Mouse (Mus musculus): ENCODE measurements around the gene Eef1akmt3.
"Not testable (repeated sequence)": the region's sequence is repeated elsewhere in the genome, so short reads cannot be mapped to it uniquely, and the experiment has no call there.

Gene Eef1akmt3

DNA sequence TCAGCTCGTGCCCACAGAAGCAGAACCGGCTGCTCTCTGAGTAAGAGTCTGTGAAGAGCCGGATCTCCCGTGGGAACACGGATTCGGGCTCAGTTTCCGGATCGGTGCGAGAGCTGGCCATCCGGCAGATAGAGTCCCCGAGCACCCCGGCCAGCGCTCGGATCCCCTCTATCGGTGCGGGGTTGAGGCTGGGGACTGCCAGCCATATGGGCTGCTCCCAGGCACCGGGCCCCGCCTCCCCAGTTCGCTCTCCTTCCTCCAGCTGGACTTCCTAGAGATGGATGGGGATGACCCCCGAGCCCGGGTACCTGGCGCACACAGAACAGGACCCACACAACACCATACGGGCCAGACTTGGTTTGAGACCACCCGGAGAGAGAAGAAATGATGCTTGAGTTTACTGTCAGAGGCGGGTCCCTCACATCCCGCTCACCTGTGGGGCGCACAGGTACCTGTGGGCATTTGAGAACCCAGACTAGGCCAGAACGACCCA is at the start of gene Eef1akmt3, which contains the start of gene Mettl1:
Eef1akmt3 (minus strand) TSS at position 240 of the 493 bp plus-strand sequence.
Mettl1 (plus strand) TSS at position 141 of the 493 bp plus-strand sequence.
- DNase-seq (ENCODE audit: low read depth, low spot score), result no peak

DNA sequence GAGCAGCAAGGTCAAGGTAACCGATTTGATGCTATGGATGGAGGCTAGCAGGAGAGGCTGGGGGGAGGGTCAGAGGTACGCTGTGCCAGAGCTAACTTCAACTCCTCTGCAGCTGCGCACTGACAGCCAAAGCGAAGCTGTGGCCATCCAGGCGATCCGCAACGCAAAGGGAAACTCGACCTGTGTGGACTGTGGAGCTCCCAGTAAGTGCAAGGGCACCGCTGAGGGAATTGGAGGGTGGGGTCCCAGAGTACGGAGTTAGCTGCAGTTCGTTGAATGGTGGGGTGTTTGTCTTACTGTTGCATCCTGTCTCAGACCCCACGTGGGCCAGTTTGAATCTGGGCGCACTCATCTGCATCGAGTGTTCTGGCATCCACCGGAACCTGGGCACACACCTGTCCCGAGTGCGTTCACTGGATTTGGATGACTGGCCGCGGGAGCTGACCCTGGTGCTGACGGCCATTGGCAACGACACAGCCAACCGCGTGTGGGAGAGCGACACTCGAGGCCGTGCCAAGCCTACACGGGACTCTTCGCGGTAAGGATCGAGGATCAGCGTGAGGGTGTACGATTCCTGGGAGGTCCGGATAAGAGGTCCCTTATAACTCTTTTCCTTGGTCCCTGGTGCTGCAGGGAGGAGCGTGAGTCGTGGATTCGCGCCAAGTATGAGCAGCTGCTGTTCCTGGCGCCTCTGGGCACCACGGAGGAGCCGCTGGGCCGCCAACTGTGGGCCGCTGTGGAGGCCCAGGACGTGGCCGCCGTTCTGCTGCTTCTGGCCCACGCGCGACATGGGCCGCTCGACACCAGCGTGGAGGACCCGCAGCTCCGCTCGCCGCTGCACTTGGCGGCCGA is 49.5 kb upstream of the Eef1akmt3 start:
- DNase-seq (ENCODE audit: low read depth, low spot score), result no peak

DNA sequence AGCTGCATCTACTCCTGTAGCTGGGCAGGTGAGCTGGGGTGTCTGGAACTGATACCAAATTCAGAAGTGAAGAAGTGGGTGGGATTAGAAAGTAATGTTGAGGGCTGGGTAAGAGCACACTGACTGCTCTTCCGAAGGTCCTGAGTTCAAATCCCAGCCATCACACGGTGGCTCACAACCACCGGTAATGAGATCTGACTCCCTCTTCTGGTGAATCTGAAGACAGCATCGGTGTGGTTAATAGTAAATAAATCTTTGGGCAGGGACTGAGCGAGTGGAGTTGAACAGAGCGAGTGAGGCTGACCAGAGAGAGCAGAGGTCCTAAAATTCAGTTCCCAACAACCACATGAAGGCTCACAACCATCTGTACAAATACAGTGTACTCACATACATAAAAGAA is 44.3 kb upstream of the Eef1akmt3 start:
- DNase-seq (ENCODE audit: low read depth, low spot score), result no peak

DNA sequence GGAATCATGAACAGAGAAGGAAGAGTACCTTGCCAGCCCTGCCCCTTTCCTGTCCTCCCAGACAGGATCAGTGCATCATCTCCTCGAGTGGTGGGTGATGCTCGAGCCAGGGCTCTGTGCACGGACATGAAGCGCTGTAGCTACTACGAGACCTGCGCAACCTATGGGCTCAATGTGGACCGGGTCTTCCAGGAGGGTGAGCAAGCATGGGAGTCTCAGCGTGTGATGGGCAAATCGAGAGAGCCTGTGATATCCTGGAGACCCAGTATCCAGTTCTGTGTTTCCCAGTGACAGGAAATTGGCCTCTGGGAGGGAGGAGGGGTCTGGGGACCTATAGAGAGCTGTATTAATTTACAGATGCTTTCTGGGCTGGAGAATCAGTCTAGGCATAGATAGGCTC is 43.7 kb upstream of the Eef1akmt3 start:
- DNase-seq (ENCODE audit: low read depth, low spot score), result no peak

DNA sequence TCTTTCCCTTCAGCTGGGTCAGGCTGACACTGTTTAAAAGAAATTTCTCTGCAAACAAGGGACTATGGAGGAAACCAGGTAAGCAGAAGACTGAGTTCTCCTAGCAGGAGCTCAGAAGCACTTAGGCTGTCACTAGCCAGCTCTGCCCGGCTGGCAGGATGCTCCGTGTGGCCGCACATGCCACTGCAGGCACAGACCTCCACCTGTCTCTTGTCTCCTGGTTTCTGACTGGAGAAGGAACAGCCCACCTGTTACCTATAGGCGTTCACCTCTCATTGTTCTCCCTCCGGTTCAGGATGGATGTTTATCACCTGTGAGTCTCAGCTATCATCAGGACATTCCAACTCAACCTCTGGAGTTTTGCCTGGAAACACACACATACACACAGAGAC is 42.6 kb upstream of the Eef1akmt3 start:
- no peak for DNase-seq (ENCODE audit: low read depth, low spot score)

DNA sequence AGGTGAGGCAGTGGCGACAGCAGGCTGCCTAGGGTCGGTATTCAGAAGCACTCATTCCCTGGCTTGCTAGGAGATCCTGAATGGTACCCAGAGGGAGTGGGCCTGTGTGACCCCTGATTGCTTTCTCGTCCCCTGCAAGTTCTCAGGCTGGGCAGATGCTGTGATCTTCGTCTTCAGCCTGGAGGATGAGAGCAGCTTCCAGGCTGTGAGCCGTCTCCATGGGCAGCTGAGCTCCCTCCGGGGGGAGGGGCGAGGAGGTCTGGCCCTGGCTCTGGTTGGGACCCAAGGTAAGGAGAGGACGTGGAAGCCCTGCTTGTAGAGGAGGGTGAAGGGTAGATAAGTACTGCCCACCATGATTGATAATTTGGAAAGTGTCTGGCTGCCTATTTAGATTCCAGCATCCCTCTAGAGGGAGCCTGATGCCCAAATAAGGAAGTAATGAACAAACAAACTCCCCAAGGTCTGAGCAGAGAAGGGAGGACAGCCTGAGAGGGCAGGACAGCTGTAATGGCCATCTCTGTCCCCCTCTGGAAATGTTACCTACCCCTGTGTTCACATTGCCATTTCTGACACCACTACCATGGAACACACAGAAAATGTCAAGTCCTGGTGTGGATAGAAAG is 42.1 kb upstream of the Eef1akmt3 start:
- no peak for DNase-seq (ENCODE audit: low read depth, low spot score)

DNA sequence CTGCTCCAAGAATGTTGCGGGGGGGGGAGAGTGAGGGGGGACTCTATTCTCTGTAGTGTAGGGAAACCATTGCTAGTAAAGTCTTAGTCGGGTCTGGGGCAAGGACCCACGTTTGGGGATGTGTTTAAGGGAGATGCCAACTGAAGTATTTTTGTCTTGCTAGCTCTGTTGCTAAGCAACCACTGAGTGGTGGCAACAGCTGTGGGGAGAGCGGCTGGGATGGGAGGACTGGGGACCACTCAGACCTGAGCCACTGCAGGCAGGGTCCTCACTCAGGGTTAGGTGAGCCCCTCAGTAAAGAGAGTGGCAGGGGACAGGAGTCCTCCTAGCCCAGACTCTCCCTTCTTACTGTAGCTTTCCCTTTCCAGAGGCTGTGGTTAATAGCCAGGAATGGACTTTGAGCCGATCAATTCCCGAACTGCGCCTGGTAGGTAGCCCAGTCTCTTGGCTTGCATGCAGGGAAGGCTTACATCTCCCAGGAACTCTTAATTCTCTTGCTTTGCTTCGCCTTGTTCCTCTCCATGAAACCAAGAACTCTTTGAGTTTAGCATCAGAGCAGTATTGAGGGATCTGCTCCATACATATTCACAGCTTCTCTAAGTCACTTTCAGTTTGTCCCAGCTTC is 40.8 kb upstream of the Eef1akmt3 start:
- no peak for DNase-seq (ENCODE audit: low read depth, low spot score)

DNA sequence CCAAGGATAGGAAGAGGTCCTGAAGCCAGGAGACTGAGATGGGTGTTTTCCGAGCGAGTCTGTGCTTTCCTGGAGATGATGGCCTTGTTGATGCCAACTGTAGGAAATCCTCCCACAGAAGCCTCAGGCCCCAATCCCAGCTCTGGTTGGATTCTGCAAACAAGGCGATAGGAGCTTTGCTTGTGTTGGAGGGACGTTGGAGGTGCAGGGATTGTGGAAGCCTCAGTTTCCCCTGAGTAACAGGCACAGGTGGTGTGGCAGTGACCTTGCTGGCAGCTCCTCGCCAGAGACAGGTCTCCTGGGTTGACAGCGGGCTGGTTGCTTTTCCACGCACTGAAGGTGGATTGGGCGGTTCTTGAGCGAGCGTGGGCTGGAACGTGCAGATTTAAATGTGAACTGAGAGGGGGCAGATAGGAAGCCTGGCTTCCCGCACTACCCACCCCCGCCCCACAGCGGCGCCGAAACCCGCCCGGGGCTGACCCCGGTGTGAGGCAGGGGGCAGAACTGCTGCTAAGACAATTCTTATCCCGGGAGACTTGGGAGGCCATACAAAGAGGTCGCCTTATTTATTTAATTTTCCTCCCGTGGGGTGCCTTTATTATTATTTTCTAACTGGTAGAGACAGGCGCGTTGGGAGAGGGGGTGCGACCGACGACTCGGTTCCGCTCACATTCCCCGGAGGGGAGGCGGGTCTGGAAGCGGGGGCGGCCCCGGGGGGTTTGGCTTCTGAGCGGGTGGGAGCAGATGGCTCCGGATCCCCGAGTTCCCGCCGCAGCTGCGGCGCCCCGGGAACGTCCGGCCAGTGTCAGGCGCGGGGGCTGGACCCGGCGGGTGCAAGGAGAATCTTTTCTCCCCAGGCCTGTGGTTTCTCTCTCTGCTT is 39.8 kb upstream of the Eef1akmt3 start:
- no peak for DNase-seq (ENCODE audit: low read depth, low spot score)

DNA sequence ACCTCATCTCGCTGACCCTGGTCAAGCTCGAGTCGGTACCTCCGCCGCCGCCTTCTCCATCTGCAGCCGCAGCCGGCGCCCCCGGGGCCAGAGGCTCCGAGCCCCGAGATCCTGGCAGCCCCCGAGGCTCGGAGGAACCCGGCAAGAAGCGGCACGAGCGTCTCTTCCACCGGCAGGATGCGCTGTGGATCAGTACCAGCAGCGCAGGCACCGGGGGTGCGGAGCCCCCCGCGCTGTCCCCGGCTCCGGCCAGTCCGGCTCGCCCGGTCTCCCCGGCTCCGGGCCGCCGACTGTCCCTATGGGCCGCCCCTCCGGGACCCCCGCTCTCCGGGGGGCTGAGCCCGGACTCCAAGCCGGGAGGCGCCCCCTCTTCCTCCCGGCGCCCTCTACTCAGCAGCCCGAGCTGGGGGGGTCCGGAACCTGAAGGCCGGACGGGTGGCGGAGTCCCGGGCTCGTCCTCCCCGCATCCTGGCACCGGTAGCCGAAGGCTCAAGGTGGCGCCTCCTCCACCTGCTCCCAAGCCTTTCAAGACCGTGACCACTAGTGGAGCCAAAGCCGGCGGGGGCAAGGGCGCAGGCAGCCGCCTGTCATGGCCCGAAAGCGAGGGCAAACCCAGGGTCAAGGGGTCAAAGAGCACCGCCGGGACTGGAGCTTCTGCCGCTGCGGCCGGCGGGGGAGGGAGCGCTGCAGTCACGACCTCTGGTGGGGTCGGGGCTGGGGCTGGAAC is 38.5 kb upstream of the Eef1akmt3 start:
- DNase-seq (ENCODE audit: low read depth, low spot score), result no peak

DNA sequence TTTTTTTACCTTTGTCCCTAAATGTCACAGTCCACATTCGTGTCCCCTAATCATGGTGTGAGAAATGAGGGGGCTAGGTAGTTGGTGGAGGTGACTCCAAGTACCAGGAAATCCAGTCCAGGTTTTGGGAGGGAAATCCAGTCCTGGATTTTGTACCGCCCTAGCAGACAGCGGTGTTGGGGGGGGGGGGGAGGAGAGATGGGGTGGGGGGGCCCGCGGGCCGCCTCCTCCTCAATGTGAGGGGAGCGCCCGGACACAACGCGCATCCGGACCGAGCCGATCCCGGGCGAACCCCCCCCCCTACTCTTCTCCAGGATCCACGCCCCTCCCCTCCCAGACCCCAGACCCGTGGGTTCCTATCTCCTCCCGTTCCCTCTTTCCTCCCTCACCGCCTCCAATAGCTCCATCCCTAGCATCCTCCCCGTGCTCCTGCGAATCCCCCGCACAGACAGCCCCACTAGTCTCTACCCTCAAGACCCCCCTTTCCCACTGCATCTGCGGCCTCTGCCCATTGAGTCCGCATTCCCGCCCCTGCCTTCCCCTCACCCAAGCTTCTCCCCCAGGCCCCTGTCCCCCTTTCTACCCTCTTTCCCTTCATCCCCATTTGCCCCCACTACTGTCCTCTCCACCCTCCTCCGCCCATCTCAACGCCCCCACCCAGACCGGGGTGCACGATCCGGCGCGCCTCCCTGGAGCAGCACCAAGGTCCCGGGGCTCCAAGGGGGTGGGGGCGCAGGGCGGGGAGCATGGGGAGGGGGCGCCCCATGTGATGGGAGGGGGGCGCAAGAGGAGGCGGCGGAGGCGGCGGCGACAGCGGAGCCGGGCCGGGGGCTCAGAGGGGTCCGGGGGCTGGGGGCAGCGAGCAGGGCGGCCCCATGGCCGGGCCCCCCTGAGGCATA is 37.6 kb upstream of the Eef1akmt3 start:
- DNase-seq (ENCODE audit: low read depth, low spot score), result no peak

DNA sequence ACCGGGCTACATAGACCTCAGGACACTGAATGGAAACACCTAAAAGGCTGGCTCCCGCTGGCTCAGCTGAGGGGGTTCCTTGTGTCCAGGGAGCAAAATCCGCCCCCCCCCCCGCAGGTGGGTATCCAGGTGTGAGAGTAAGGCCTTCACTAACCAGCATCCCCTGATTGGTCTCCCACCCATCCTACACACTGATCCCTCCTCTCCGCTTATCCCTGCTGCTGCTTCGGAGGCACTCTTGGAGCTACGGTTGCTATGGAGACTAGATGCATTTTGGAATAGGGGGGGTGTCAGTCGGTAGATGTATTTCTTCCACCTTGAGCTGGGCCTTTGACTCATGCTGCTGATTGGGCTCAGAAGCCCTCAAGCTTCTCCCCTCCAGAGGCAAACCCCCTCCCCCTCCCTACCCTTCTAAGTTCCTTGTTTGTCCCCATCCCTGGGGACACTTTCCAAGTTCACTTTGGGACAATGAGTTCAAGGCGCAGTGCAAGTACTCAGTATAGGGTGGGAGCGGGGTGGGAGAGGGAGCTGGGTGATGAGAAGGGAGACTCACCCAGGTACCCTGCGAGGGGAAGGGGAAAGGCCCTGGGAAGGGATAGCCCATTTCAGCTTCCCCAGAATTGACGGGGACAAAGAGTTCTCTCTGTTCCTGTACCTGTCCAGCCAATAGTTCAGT is 36.8 kb upstream of the Eef1akmt3 start:
- no peak for DNase-seq (ENCODE audit: low read depth, low spot score)

DNA sequence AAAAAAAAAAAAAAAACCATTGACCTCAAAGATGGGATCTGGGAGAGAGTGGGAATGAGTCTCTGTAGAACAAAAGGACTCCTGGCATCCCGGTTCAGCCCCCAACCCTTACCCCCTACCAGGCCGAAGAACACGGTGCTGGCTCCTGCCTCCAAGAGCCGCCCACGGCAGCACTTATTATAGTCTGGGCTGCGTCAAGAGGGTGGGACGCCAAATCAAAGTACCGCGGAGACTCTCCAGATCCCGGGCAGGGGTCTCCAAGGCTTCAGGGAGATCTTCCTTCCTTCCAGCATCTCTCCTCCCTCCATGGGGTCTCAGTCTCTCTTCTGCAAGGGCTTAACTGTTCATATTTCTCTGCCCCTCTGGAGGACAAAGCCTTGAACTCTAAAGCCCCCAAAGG is 36.2 kb upstream of the Eef1akmt3 start:
- DNase-seq (ENCODE audit: low read depth, low spot score), result no peak

DNA sequence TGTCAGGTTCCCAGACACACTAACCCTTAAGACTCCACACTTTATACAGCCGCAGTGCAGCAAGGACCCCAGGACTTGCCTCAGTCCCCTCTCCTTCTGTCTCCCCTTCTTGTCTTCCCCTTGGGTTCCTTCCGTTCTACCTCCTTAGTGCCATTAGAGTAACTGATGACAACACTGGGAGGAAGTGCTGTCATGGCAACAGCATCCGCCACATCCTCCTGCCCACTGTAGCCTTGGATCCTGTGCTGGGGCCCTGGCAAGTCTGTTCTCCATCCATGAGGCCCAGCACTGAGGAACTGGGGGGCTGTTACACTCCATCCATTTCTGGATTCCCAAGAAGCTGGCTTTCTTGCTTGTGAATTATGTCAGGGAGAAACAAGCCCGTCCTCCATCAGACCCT is 34.8 kb upstream of the Eef1akmt3 start:
- no peak for DNase-seq (ENCODE audit: low read depth, low spot score)

DNA sequence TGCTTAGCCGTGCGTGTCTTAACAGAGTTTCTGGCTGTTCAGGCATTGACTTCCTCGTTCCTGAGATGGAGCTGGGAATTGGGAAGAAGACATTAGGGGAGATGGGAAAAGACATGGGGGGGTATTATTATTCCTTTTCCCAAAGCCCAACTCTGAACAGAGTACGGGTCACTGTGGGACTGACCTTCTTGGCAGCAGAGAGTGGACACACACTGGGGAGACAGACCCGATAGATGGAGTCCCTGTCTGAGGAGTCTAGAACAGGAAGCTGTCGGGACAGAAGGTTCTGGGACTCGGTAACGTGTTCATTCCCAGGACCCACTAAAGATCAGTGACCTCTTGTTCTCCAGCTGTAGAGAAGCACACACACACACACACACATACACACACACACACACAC is 34.3 kb upstream of the Eef1akmt3 start:
- DNase-seq (ENCODE audit: low read depth, low spot score), result no peak

DNA sequence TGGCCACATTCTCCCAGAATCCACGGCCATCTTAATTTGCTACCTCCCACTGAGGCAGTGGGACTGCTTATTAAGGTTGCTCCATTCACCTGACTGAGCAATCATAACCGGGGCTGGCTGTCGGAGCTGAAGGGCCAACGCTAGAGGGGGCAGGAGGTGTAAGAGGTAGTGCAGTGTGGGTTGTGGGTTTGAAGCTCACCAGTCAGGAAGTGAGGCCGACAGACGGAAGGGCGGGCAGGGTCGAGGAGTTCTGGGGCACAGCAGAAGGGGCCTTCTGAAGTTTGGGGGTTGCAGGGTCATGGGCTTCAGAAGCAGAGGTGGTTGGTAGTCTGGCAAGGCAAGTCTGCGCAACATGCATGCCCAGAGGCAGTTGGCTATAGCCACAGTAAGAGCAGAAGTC is 33.8 kb upstream of the Eef1akmt3 start, which contains the start of gene Agap2:
Agap2 (plus strand) TSS at position 205 of the 400 bp plus-strand sequence.
- DNase-seq (ENCODE audit: low read depth, low spot score), result no peak

DNA sequence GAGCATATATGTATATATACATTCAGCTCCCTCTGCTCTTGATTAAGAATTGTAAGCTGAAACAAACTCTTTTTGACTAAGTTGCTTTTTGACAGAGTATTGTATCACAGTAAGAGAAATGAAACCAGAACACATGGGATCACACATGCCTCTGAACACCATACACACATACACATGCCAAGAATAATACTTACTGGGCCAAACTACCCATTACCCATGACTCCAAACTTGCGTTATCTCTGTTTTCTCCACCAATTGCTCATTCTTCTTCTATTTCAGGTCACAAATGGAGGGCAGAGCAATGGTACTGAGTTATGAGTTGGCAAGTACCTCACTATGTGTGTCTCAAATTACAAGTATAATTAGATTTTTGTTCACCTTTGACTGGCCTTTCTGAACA is 32.7 kb upstream of the Eef1akmt3 start:
- no peak for DNase-seq (ENCODE audit: low read depth, low spot score)

DNA sequence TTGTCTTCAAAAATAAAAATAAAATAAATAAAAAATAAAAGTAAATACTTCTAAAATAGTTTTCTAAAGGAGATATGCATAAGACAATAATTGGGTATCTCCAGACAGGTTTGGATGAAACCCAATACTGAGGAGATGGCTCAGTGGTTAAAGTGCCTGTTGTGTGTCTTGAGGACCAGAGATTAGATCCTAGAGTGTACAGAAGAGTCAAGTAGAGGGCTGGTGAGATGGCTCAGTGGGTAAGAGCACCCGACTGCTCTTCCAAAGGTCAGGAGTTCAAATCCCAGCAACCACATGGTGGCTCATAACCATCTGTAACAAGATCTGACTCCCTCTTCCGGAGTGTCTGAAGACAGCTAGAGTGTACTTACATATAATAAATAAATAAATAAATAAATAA is 31.7 kb upstream of the Eef1akmt3 start:
- not testable (repeated sequence) for DNase-seq (ENCODE audit: low read depth, low spot score)

DNA sequence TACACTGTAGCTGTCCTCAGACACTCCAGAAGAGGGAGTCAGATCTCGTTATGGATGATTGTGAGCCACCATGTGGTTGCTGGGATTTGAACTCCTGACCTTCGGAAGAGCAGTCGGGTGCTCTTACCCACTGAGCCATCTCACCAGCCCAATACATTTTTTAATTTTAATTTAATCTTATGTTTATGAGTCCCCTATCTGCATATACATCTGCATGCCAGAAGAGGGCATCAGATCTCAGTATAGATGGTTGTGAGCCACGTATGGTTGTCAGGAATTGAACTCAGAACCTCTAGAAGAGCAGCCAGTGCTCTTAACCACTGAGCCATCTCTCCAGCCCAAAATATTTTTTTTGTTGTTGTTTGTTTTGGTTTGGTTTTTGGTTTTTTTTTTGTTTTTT is 31.0 kb upstream of the Eef1akmt3 start:
- not testable (repeated sequence) for DNase-seq (ENCODE audit: low read depth, low spot score)

DNA sequence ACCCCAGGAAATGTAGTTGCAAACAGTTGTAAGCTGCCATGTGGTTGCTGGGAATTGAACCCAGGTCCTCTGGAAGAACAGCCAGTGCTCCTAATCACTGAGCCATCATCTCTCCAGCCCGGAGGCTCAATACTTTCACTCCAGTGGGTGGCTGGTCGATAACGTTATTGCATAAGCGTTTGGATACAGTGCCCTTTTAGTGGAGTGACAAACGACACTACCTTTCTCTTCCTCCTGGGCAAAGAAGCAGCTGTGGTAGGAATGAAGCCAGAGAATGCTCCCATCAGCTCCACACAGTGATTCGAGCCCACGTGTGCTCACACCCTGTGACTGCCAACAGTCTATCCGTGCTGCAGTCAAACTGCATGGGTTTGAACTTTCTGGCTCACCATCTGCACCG is 29.9 kb upstream of the Eef1akmt3 start:
- no peak for DNase-seq (ENCODE audit: low read depth, low spot score)
